24 mouse cellular contexts compared by ENCODE assay signal in the genomic region with DNA sequence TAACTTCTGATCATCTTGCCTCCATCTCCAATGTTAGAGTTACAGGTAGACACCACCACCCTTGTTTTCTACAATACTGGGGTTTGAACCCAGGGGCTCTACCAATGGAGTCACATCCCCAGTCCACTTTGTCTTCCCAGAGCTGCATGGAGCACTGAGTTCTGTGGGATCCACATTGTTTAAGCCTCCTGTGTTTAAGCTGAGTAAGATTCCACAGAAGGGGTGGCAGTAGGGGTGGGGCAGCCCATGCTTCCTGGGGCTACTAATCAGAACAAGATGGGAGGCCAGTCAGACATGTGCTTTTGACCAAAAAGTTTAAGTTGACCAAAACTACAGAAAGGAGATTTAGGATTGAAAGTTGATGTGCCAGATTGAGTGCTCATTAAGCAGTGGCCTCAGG.
A peak's percentile ranks its signal among the peaks of the same experiment; 100 is the strongest.
DNase-seq lines count a peak whose midpoint lies in the region; ATAC-seq and TF ChIP-seq lines count a peak whose summit lies in the region.
"Had no signal": no experiment of that assay in that cellular context is flagged by ENCODE, and none has a peak within 500 bp of the region (broad histone marks: within the 10 kb centered on the region; RNA-seq: fewer than 3 reads in every experiment).

No protein-coding gene starts in this region.

- no peak for ATAC-seq in embryonic facial prominence, embryonic 11.5 days (replicated peaks; ENCODE audit: insufficient number of reproducible peaks, low FRiP score, low TSS enrichment, low read depth)
- no peak for ATAC-seq in liver, embryonic 11.5 days (replicated peaks; ENCODE audit: low FRiP score)
- ATAC-seq: activated CD4-positive, CD25-positive, alpha-beta regulatory T cell, adult 4 months; CD4-positive, CD25-positive, alpha-beta regulatory T cell, adult 4 months; Patski had no signal

- no peak overlapping the region for H3K9ac ChIP-seq in embryonic facial prominence, embryonic 11.5 days (replicated peaks; ENCODE audit: low read length)
- H3K9ac ChIP-seq in ES-E14 (ENCODE audit: insufficient read depth, low read depth, low read length, poor library complexity, severe bottlenecking) = no peak overlapping the region
- H3K9ac ChIP-seq in liver, embryonic 11.5 days (ENCODE audit: low read depth, low read length) = no peak overlapping the region

- H3K4me3 ChIP-seq in embryonic facial prominence, embryonic 11.5 days (ENCODE audit: low read depth, low read length) = no peak overlapping the region
- no peak overlapping the region for H3K4me3 ChIP-seq in embryonic facial prominence, embryonic 10.5 days
- H3K4me3 ChIP-seq in ES-E14 (ENCODE audit: insufficient read depth in 1 of 2, low read depth in 1 of 2, low read length in 2 of 2, poor library complexity in 1 of 2, severe bottlenecking in 1 of 2) = no peak overlapping the region
- H3K4me3 ChIP-seq in liver, embryonic 11.5 days (ENCODE audit: low read depth, low read length) = no peak overlapping the region

- no peaks in the 10 kb centered on the region for H3K36me3 ChIP-seq in embryonic facial prominence, embryonic 11.5 days (replicated peaks; ENCODE audit: control insufficient read depth, insufficient read depth, low read depth, low read length)
- no peaks in the 10 kb centered on the region for H3K36me3 ChIP-seq in embryonic facial prominence, embryonic 10.5 days (replicated peaks)
- H3K36me3 ChIP-seq in ES-E14 (ENCODE audit: control insufficient read depth, insufficient read depth, low read length, poor library complexity, severe bottlenecking) = no peaks in the 10 kb centered on the region
- H3K36me3 ChIP-seq in liver, embryonic 11.5 days (ENCODE audit: control insufficient read depth, insufficient read depth, low read length) = no peaks in the 10 kb centered on the region
- H3K36me3 ChIP-seq: G1E had no signal

- H3K27me3 ChIP-seq in embryonic facial prominence, embryonic 11.5 days (ENCODE audit: control insufficient read depth, insufficient read depth, low read length) = no peaks in the 10 kb centered on the region
- no peaks in the 10 kb centered on the region for H3K27me3 ChIP-seq in embryonic facial prominence, embryonic 10.5 days (replicated peaks; ENCODE audit: low read depth, poor library complexity, severe bottlenecking)
- no peaks in the 10 kb centered on the region for H3K27me3 ChIP-seq in liver, embryonic 11.5 days (replicated peaks; ENCODE audit: control insufficient read depth, insufficient read depth, low read length)
- H3K27me3 ChIP-seq: Patski had no signal

- no peaks in the 10 kb centered on the region for H3K9me3 ChIP-seq in embryonic facial prominence, embryonic 11.5 days (replicated peaks; ENCODE audit: control insufficient read depth, low read length)
- H3K9me3 ChIP-seq in embryonic facial prominence, embryonic 10.5 days = no peaks in the 10 kb centered on the region
- H3K9me3 ChIP-seq in ES-E14 (ENCODE audit: control insufficient read depth, insufficient read depth, low read depth, low read length) = no peaks in the 10 kb centered on the region
- H3K9me3 ChIP-seq in liver, embryonic 11.5 days (ENCODE audit: control insufficient read depth, low read length) = no peaks in the 10 kb centered on the region
- H3K9me3 ChIP-seq: G1E had no signal

- no peak overlapping the region for H3K4me2 ChIP-seq in embryonic facial prominence, embryonic 11.5 days (ENCODE audit: low read depth, low read length)
- no peak overlapping the region for H3K4me2 ChIP-seq in liver, embryonic 11.5 days

- in situ Hi-C loops in ES-E14 (cut with MboI; ENCODE audit: low sequenced_read_pairs in 2 of 2, unreplicated experiment in 2 of 2) = no loop called here

- no peaks in the 10 kb centered on the region for H3K4me1 ChIP-seq in embryonic facial prominence, embryonic 11.5 days (ENCODE audit: control insufficient read depth, insufficient read depth, low read length)
- H3K4me1 ChIP-seq in embryonic facial prominence, embryonic 10.5 days = no peaks in the 10 kb centered on the region
- H3K4me1 ChIP-seq in ES-E14 (ENCODE audit: control insufficient read depth in 2 of 2, insufficient read depth in 2 of 2, low read length in 2 of 2, poor library complexity in 1 of 2) = no peaks in the 10 kb centered on the region
- no peaks in the 10 kb centered on the region for H3K4me1 ChIP-seq in liver, embryonic 11.5 days (replicated peaks; ENCODE audit: control insufficient read depth, insufficient read depth, low read length)

- no peak overlapping the region for H3K27ac ChIP-seq in embryonic facial prominence, embryonic 11.5 days (replicated peaks; ENCODE audit: low read depth, low read length)
- no peak overlapping the region for H3K27ac ChIP-seq in embryonic facial prominence, embryonic 10.5 days (replicated peaks)
- no peak overlapping the region for H3K27ac ChIP-seq in ES-E14 (ENCODE audit: insufficient read depth, low read depth, low read length, poor library complexity, severe bottlenecking)
- no peak overlapping the region for H3K27ac ChIP-seq in liver, embryonic 11.5 days (ENCODE audit: low read depth, low read length)

- peak; percentile 3 for DNase-seq in embryonic facial prominence, embryonic 11.5 days (ENCODE audit: low spot score)
- no peak for DNase-seq in embryonic facial prominence, embryonic 10.5 days (ENCODE audit: low spot score)
- DNase-seq in ES-E14 (ENCODE audit: low read depth, low spot score) (peak; percentile 9), R1 (ENCODE audit: low read depth, low spot score) (peak; percentile 87), ZHBTc4 (ENCODE audit: low read depth, low spot score) (peak; percentile 53)
- DNase-seq in right cerebral cortex, postnatal 10 days (ENCODE audit: low spot score in 2 of 2) = no peak
- DNase-seq in frontal cortex, postnatal 36 days (ENCODE audit: low spot score in 2 of 2) = no peak
- no peak for DNase-seq in liver, embryonic 11.5 days (ENCODE audit: low spot score)
- DNase-seq: adrenal gland, adult 2 months; adrenal gland, adult 8-10 months; adrenal gland, postnatal 10 days; adrenal gland, postnatal 14 days; adrenal gland, postnatal 25 days; adrenal gland, postnatal 36 days; B cell, adult 2 months; cerebellum, adult 11 months; cerebellum, adult 11-12 months; cerebellum, adult 18-20 months; cerebellum, adult 2 months; cerebellum, adult 8-10 months had no signal

TF ChIP-seq in ES-E14, 5 proteins besides CTCF, POLR2A, EP300 and RAD21:
- TF ChIP-seq CHD2 (IDR thresholded peaks at IDR 0.05; ENCODE audit: low read depth, low read length) = no peak
- TF ChIP-seq HCFC1 (IDR thresholded peaks at IDR 0.05; ENCODE audit: borderline replicate concordance, insufficient read depth, low read length) = no peak
- TF ChIP-seq ZC3H11A (IDR thresholded peaks at IDR 0.05; ENCODE audit: borderline replicate concordance, low read depth, low read length) = no peak
- no peak for TF ChIP-seq MAFK (IDR thresholded peaks at IDR 0.05; ENCODE audit: insufficient read depth, low read depth, low read length)
- no peak for TF ChIP-seq ZNF384 (IDR thresholded peaks at IDR 0.05; ENCODE audit: low read depth, low read length)

Comparison
In these comparisons a context has a peak if more than half of its experiments do, and no peak if none do; other contexts are left out.
1. DNase-seq: peak in embryonic facial prominence, embryonic 11.5 days (single experiment), ES-E14 (single experiment), R1 (single experiment) and ZHBTc4 (single experiment); none in embryonic facial prominence, embryonic 10.5 days (single experiment), right cerebral cortex, postnatal 10 days (0 of 2), frontal cortex, postnatal 36 days (0 of 2) and liver, embryonic 11.5 days (single experiment).